Mouse (Mus musculus) adrenal gland (tissue): ENCODE data around the gene Rere.
"Not testable (repeated sequence)": the region's sequence is repeated elsewhere in the genome, so short reads cannot be mapped to it uniquely, and the experiment has no call there.

Source experiments
- intact Hi-C: fragments of 180-260 bp; cut with DNase I; formaldehyde crosslinking; loops from one replicate; pipeline ENCODE4 v1.15.1; 2025

Rere gene

GRCm38 (mm10) chr4:150540392-150541094 is 259.1 kb downstream of the Rere start:
- intact Hi-C loops, result loop anchor here (10.0 kb wide), 1 partner anchor 196 kb away; no protein-coding TSS in a partner anchor

- intact Hi-C loops, result loop anchor here (10.0 kb wide), 1 partner anchor 199 kb away; no protein-coding TSS in a partner anchor
These were observed 262.8 kb downstream of the Rere start for GRCm38 (mm10) chr4:150544231-150544630.

- intact Hi-C loops, result loop anchor here (10.0 kb wide), 1 partner anchor 200 kb away; no protein-coding TSS in a partner anchor
These were observed 263.3 kb downstream of the Rere start for GRCm38 (mm10) chr4:150544652-150545258.

- intact Hi-C loops, result loop anchor here (10.0 kb wide), 1 partner anchor 201 kb away; no protein-coding TSS in a partner anchor
These were observed 264.3 kb downstream of the Rere start for GRCm38 (mm10) chr4:150545775-150546174.

- intact Hi-C loops, result loop anchor here (10.0 kb wide), 1 partner anchor 201 kb away; no protein-coding TSS in a partner anchor
These were observed 264.9 kb downstream of the Rere start for GRCm38 (mm10) chr4:150546296-150546695.

- intact Hi-C loops, result loop anchor here (10.0 kb wide), 1 partner anchor 205 kb away; no protein-coding TSS in a partner anchor
These were observed 267.9 kb downstream of the Rere start for GRCm38 (mm10) chr4:150549393-150549792.

GRCm38 (mm10) chr4:150549989-150550716 is 268.7 kb downstream of the Rere start:
- intact Hi-C loops, result loop anchor here (10.0 kb wide), 1 partner anchor 205 kb away; no protein-coding TSS in a partner anchor

GRCm38 (mm10) chr4:150551390-150551789 is 269.9 kb downstream of the Rere start:
- intact Hi-C loops, result no loop called here

GRCm38 (mm10) chr4:150552751-150553600 is 271.5 kb downstream of the Rere start:
- intact Hi-C loops, result no loop called here

GRCm38 (mm10) chr4:150555783-150556182 is 274.3 kb downstream of the Rere start:
- intact Hi-C loops, result no loop called here

- intact Hi-C loops, result no loop called here
These were observed 275.2 kb downstream of the Rere start for GRCm38 (mm10) chr4:150556382-150557221.

GRCm38 (mm10) chr4:150557289-150557688 is 275.8 kb downstream of the Rere start:
- intact Hi-C loops, result not testable (repeated sequence)

GRCm38 (mm10) chr4:150557976-150558375 is 276.5 kb downstream of the Rere start:
- intact Hi-C loops, result no loop called here

- intact Hi-C loops, result no loop called here
These were observed 278.1 kb downstream of the Rere start for GRCm38 (mm10) chr4:150559514-150559913.

- intact Hi-C loops, result no loop called here
These were observed 281.8 kb downstream of the Rere start for GRCm38 (mm10) chr4:150563281-150563680.

GRCm38 (mm10) chr4:150566193-150566592 is 284.7 kb downstream of the Rere start:
- intact Hi-C loops, result loop anchor here (5.0 kb wide), 1 partner anchor 46 kb away; no protein-coding TSS in a partner anchor

- intact Hi-C loops, result loop anchor here (5.0 kb wide), 1 partner anchor 44 kb away; no protein-coding TSS in a partner anchor
These were observed 287.1 kb downstream of the Rere start for GRCm38 (mm10) chr4:150568318-150569134.

GRCm38 (mm10) chr4:150569135-150569833 is 287.8 kb downstream of the Rere start:
- intact Hi-C loops, result loop anchor here (5.0 kb wide), 1 partner anchor 43 kb away; no protein-coding TSS in a partner anchor
